Mouse (Mus musculus) duodenum, adult 2 months (tissue): ENCODE measurements around the gene Tbkbp1. TPM values are rescaled to one million over a fixed set of nuclear protein-coding genes. Genes with fewer than 3 reads are reported as not detected.

Experiments used
- polyA plus RNA-seq: library from polyadenylated mRNA; depleted of rRNA; stranded (reverse); fragments of >200 nt; gene quantifications from 2 replicates; pipeline ENCODE4 v1.2.3, GENCODE M21; 2012; ENCODE audit warnings: low replicate concordance; rRNA removed

The Tbkbp1 gene
- 8.4 and 14.9 TPM in 2 replicates for polyA plus RNA-seq

GRCm38 (mm10) chr11:97151343-97151801 is at the start of gene Tbkbp1:
Gene Tbkbp1, minus strand, starts transcription at chr11:97151495.

DNA sequence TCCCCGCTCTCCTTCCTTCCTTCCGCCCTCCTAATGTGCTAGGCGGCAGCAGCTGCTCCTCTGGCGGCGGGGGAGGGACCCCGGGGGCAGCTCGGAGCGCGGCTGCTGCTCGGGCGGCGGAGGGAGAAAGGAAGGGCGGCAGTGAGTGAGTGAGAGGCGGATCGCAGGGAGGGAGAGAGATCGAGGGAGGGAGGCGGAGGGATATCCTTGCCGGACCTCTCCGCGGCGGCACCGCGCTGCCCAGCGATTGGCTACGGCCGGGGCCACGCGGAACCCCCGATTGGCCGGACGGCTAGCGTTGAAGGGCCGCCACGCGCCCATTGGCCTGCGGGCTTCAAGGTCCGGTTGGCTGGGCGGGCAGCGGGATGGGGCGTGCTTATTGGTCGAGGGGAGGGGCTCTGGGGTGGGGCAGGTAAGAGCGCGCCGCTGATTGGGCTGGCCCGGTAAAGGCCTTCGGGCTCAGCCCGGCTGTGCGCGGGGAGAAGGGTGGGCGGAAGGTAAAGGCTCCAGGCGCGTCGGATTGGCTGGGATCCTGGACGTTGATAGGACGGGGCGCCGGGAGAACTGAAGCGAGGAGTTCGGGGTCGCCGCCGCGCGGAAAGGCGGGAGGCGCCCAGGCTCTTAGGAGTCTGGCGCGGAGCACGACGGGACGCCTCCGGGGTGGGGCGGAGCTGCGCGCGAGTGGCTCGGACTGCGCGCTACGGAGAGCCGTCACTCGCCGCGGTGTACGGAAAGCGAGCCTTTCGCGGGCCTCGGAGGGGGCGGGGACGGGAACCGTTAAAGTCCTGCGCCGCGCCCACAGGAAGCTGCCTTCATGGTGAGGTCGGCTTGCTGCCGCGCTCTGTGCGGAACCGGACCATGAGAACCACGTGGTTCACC is 36.7 kb upstream of the Tbkbp1 start, which contains the start of gene Kpnb1:
Gene Kpnb1 (minus strand): TSS at position 118 of the 879 bp plus-strand sequence.

DNA sequence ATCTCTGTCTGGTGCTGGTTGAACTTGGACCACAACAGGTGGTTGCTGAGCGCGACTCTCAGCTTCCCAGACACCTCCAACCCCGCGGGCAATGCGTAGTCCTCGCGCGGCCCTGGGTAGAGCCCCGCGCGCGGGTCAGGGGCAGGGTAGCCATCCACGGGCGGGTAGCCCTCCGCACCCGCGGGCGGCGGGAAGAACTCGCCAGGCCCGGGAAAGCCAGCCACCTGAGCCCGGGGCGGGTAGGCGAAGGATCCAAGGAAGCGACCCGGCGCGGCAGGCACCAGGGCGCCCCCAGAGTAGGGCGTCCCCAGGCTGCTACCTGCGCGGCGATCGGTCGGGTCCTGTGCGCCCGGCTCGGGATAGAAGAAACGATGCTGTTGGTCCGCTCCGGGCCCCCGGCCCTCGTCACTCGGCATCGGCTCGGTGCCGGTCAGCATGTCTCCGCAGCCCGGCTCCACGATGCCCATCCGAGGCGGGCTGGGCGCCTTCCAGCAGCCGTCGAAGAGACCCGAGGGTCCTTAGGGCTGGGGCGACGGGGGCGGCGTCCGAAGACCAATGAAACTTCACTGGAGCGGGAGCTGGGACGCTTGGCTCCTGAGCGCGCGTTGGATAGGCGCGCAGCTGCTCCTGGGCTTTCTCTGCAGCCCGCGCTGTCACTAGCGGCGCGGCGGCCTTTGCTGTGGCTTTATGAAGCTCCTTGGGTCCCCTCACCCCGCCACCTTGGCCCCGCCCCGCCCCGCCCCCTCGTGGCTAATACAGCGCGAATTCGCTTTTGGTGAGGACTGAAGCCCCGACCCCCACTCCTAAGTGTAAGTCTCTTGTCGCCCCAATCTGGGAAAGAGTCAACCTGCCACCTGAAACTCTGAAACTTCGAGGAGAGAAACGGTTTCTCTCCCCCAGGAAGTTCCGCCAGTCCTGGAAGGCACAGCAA is 36.4 kb downstream of the Tbkbp1 start, which contains the start of gene Tbx21:
Gene Tbx21 (minus strand): TSS at position 661 of the 931 bp plus-strand sequence.

Other genes with a start within 250 kb of the Tbkbp1 start
- gene Cdk5rap3, start 235.0 kb downstream of the Tbkbp1 start, polyA plus RNA-seq, result 26.8 and 31.3 TPM in 2 replicates
- gene Prr15l, start 223.4 kb downstream of the Tbkbp1 start, polyA plus RNA-seq, result 171 and 324 TPM in 2 replicates
- 58.4 and 64.1 TPM in 2 replicates for gene Pnpo, start 207.5 kb downstream of the Tbkbp1 start, polyA plus RNA-seq
- 12.0 and 15.1 TPM in 2 replicates for gene Sp2, start 168.5 kb downstream of the Tbkbp1 start, polyA plus RNA-seq
- 0.13 and 0.56 TPM in 2 replicates for gene Sp6, start 138.1 kb downstream of the Tbkbp1 start, polyA plus RNA-seq
- 42.2 and 72.9 TPM in 2 replicates for gene Scrn2, start 121.6 kb downstream of the Tbkbp1 start, polyA plus RNA-seq
- 0.20 TPM in 1 of 2 replicates, not detected in the other for gene Lrrc46, start 110.1 kb downstream of the Tbkbp1 start, polyA plus RNA-seq
- 68.7 and 98.1 TPM in 2 replicates for gene Mrpl10, start 109.9 kb downstream of the Tbkbp1 start, polyA plus RNA-seq
- gene Osbpl7, start 100.9 kb downstream of the Tbkbp1 start, polyA plus RNA-seq, result 21.8 and 23.0 TPM in 2 replicates
- gene Tbx21, start 36.2 kb downstream of the Tbkbp1 start, polyA plus RNA-seq, result 0.54 and 2.3 TPM in 2 replicates
- 4.6 and 7.9 TPM in 2 replicates for gene Kpnb1, start 36.4 kb upstream of the Tbkbp1 start, polyA plus RNA-seq
- 18.2 and 19.6 TPM in 2 replicates for gene Npepps, start 129.1 kb upstream of the Tbkbp1 start, polyA plus RNA-seq
- gene Mrpl45, start 164.2 kb upstream of the Tbkbp1 start, polyA plus RNA-seq, result 8.3 and 10.2 TPM in 2 replicates
- gene Gpr179, start 200.6 kb upstream of the Tbkbp1 start, polyA plus RNA-seq, result 0.04 TPM in 2 replicates
- 3.6 and 4.0 TPM in 2 replicates for gene Socs7, start 211.1 kb upstream of the Tbkbp1 start, polyA plus RNA-seq